Mouse (Mus musculus): ENCODE measurements around the gene Mob4. TPM values are rescaled to one million over a fixed set of nuclear protein-coding genes. Genes with fewer than 3 reads are reported as not detected.
A peak's percentile ranks its signal among the peaks of the same experiment; 100 is the strongest.

Gene Mob4
- polyA plus RNA-seq, 1 experiment from 2014 or later, result 94.4 TPM

GRCm38 (mm10) chr1:55089498-55090064, 41.5 kb upstream of the Mob4 start:
- peak overlapping the region; percentile 99 for H3K9ac ChIP-seq (ENCODE audit: low read depth, low read length)
- peak overlapping the region; percentile 98 for H3K4me3 ChIP-seq (ENCODE audit: low read depth, low read length)
- H3K4me2 ChIP-seq, result peak overlapping the region; percentile 76
- no peaks in the 10 kb centered on the region for H3K27me3 ChIP-seq (replicated peaks; ENCODE audit: control insufficient read depth, insufficient read depth, low read length)
- WGBS, result 66% methylated on average over 5 of the region's 5 CpGs
- peaks cover 12% of the 10 kb centered on the region for H3K36me3 ChIP-seq (ENCODE audit: control insufficient read depth, insufficient read depth, low read length)
- DNase-seq (ENCODE audit: low spot score) (no peak), ATAC-seq (replicated peaks; ENCODE audit: low FRiP score) (no peak)
- H3K27ac ChIP-seq (ENCODE audit: low read depth, low read length), result peak overlapping the region; percentile 40
- no peaks in the 10 kb centered on the region for H3K9me3 ChIP-seq (ENCODE audit: control insufficient read depth, low read length)
- peaks cover 12% of the 10 kb centered on the region for H3K4me1 ChIP-seq (replicated peaks; ENCODE audit: control insufficient read depth, insufficient read depth, low read length)

- 85% methylated on average over 2 of the region's 2 CpGs for WGBS
- ATAC-seq (replicated peaks; ENCODE audit: low FRiP score), result no peak
- Histone ChIP-seq H3K36me3 (ENCODE audit: control insufficient read depth, insufficient read depth, low read length) (peaks cover 7% of the 10 kb centered on the region; the same call in 1 of the 2 replicates), H3K4me1 (replicated peaks; ENCODE audit: control insufficient read depth, insufficient read depth, low read length) (peaks cover 4% of the 10 kb centered on the region), H3K9me3 (ENCODE audit: control insufficient read depth, low read length) (no peaks in the 10 kb centered on the region), H3K4me2 (no peak overlapping the region), H3K27ac (ENCODE audit: low read depth, low read length) (peak overlapping the region; percentile 13; the same call in 1 of the 2 replicates), H3K27me3 (replicated peaks; ENCODE audit: control insufficient read depth, insufficient read depth, low read length) (no peaks in the 10 kb centered on the region), H3K4me3 (ENCODE audit: low read depth, low read length) (no peak overlapping the region), H3K9ac (ENCODE audit: low read depth, low read length) (no peak overlapping the region)
- DNase-seq (ENCODE audit: low spot score), result no peak
Measured at GRCm38 (mm10) chr1:55092056-55092455, 39.0 kb upstream of the Mob4 start.

- peaks cover 7% of the 10 kb centered on the region; the same call in 1 of the 2 replicates for H3K36me3 ChIP-seq (ENCODE audit: control insufficient read depth, insufficient read depth, low read length)
- H3K4me2 ChIP-seq, result no peak overlapping the region
- no peaks in the 10 kb centered on the region for H3K9me3 ChIP-seq (ENCODE audit: control insufficient read depth, low read length)
- no peaks in the 10 kb centered on the region for H3K27me3 ChIP-seq (replicated peaks; ENCODE audit: control insufficient read depth, insufficient read depth, low read length)
- ATAC-seq (replicated peaks; ENCODE audit: low FRiP score) (no peak), DNase-seq (ENCODE audit: low spot score) (no peak)
- H3K4me3 ChIP-seq (ENCODE audit: low read depth, low read length), result no peak overlapping the region
- WGBS, result 76% methylated on average over 1 of the region's 1 CpGs
- H3K4me1 ChIP-seq (replicated peaks; ENCODE audit: control insufficient read depth, insufficient read depth, low read length), result peaks cover 4% of the 10 kb centered on the region
- no peak overlapping the region for H3K9ac ChIP-seq (ENCODE audit: low read depth, low read length)
- H3K27ac ChIP-seq (ENCODE audit: low read depth, low read length), result no peak overlapping the region
Measured at GRCm38 (mm10) chr1:55092469-55092868, 38.6 kb upstream of the Mob4 start.

- ATAC-seq (replicated peaks; ENCODE audit: low FRiP score) (peak; percentile 82), DNase-seq (ENCODE audit: low spot score) (no peak)
- Histone ChIP-seq H3K27me3 (replicated peaks; ENCODE audit: control insufficient read depth, insufficient read depth, low read length) (no peaks in the 10 kb centered on the region), H3K4me3 (ENCODE audit: low read depth, low read length) (no peak overlapping the region), H3K36me3 (ENCODE audit: control insufficient read depth, insufficient read depth, low read length) (no peaks in the 10 kb centered on the region), H3K9me3 (ENCODE audit: control insufficient read depth, low read length) (no peaks in the 10 kb centered on the region), H3K4me1 (replicated peaks; ENCODE audit: control insufficient read depth, insufficient read depth, low read length) (peaks cover 9% of the 10 kb centered on the region; the same call in 1 of the 2 replicates), H3K4me2 (peak overlapping the region; percentile 34), H3K9ac (ENCODE audit: low read depth, low read length) (no peak overlapping the region), H3K27ac (ENCODE audit: low read depth, low read length) (no peak overlapping the region)
- WGBS, result 68% methylated on average over 9 of the region's 9 CpGs
Measured at GRCm38 (mm10) chr1:55106919-55107585, 24.0 kb upstream of the Mob4 start.

GRCm38 (mm10) chr1:55107644-55108043, 23.4 kb upstream of the Mob4 start:
- 84% methylated on average over 1 of the region's 1 CpGs for WGBS

GRCm38 (mm10) chr1:55108473-55108872, 22.6 kb upstream of the Mob4 start:
- H3K27ac ChIP-seq (ENCODE audit: low read depth, low read length), result no peak overlapping the region
- H3K9me3 ChIP-seq (ENCODE audit: control insufficient read depth, low read length), result no peaks in the 10 kb centered on the region
- H3K9ac ChIP-seq (ENCODE audit: low read depth, low read length), result no peak overlapping the region
- DNase-seq (ENCODE audit: low spot score) (no peak), ATAC-seq (replicated peaks; ENCODE audit: low FRiP score) (no peak)
- H3K4me1 ChIP-seq (replicated peaks; ENCODE audit: control insufficient read depth, insufficient read depth, low read length), result peaks cover 9% of the 10 kb centered on the region; the same call in 1 of the 2 replicates
- no peak overlapping the region for H3K4me3 ChIP-seq (ENCODE audit: low read depth, low read length)
- no peaks in the 10 kb centered on the region for H3K36me3 ChIP-seq (ENCODE audit: control insufficient read depth, insufficient read depth, low read length)
- WGBS, result 60% methylated on average over 2 of the region's 2 CpGs
- no peak overlapping the region for H3K4me2 ChIP-seq
- H3K27me3 ChIP-seq (replicated peaks; ENCODE audit: control insufficient read depth, insufficient read depth, low read length), result no peaks in the 10 kb centered on the region

More at GRCm38 (mm10) chr1:55107644-55108043, 23.4 kb upstream of the Mob4 start:
- H3K36me3 ChIP-seq (ENCODE audit: control insufficient read depth, insufficient read depth, low read length), result no peaks in the 10 kb centered on the region
- H3K9me3 ChIP-seq (ENCODE audit: control insufficient read depth, low read length), result no peaks in the 10 kb centered on the region
- H3K9ac ChIP-seq (ENCODE audit: low read depth, low read length), result no peak overlapping the region
- no peak overlapping the region for H3K4me3 ChIP-seq (ENCODE audit: low read depth, low read length)
- DNase-seq (ENCODE audit: low spot score) (no peak), ATAC-seq (replicated peaks; ENCODE audit: low FRiP score) (no peak)
- H3K4me2 ChIP-seq, result no peak overlapping the region
- peaks cover 9% of the 10 kb centered on the region; the same call in 1 of the 2 replicates for H3K4me1 ChIP-seq (replicated peaks; ENCODE audit: control insufficient read depth, insufficient read depth, low read length)
- no peaks in the 10 kb centered on the region for H3K27me3 ChIP-seq (replicated peaks; ENCODE audit: control insufficient read depth, insufficient read depth, low read length)
- no peak overlapping the region for H3K27ac ChIP-seq (ENCODE audit: low read depth, low read length)

GRCm38 (mm10) chr1:55109066-55109766, 21.8 kb upstream of the Mob4 start:
- H3K4me2 ChIP-seq, result no peak overlapping the region
- no peak overlapping the region for H3K4me3 ChIP-seq (ENCODE audit: low read depth, low read length)
- H3K4me1 ChIP-seq (replicated peaks; ENCODE audit: control insufficient read depth, insufficient read depth, low read length), result peaks cover 9% of the 10 kb centered on the region; the same call in 1 of the 2 replicates
- H3K27me3 ChIP-seq (replicated peaks; ENCODE audit: control insufficient read depth, insufficient read depth, low read length), result no peaks in the 10 kb centered on the region
- DNase-seq (ENCODE audit: low spot score), result no peak
- WGBS, result 86% methylated on average over 4 of the region's 4 CpGs
- ATAC-seq (replicated peaks; ENCODE audit: low FRiP score), result no peak
- no peak overlapping the region for H3K27ac ChIP-seq (ENCODE audit: low read depth, low read length)
- H3K36me3 ChIP-seq (ENCODE audit: control insufficient read depth, insufficient read depth, low read length), result no peaks in the 10 kb centered on the region
- no peak overlapping the region for H3K9ac ChIP-seq (ENCODE audit: low read depth, low read length)
- H3K9me3 ChIP-seq (ENCODE audit: control insufficient read depth, low read length), result no peaks in the 10 kb centered on the region

- Histone ChIP-seq H3K27me3 (replicated peaks; ENCODE audit: control insufficient read depth, insufficient read depth, low read length) (no peaks in the 10 kb centered on the region), H3K4me1 (replicated peaks; ENCODE audit: control insufficient read depth, insufficient read depth, low read length) (no peaks in the 10 kb centered on the region), H3K4me2 (no peak overlapping the region), H3K36me3 (ENCODE audit: control insufficient read depth, insufficient read depth, low read length) (no peaks in the 10 kb centered on the region), H3K27ac (ENCODE audit: low read depth, low read length) (no peak overlapping the region), H3K9ac (ENCODE audit: low read depth, low read length) (no peak overlapping the region), H3K4me3 (ENCODE audit: low read depth, low read length) (no peak overlapping the region), H3K9me3 (ENCODE audit: control insufficient read depth, low read length) (no peaks in the 10 kb centered on the region)
- DNase-seq (ENCODE audit: low spot score) (no peak), ATAC-seq (replicated peaks; ENCODE audit: low FRiP score) (no peak)
- 80% methylated on average over 5 of the region's 5 CpGs for WGBS
Measured at GRCm38 (mm10) chr1:55123046-55123445, 8.0 kb upstream of the Mob4 start.

All from liver, embryonic 11.5 days (tissue).